Mouse (Mus musculus) megakaryocyte progenitor cell, adult 5-6 weeks (primary cell): ENCODE data around the gene Strada. TPM values are rescaled to one million over a fixed set of nuclear protein-coding genes. Genes with fewer than 3 reads are reported as not detected.
"Not testable (repeated sequence)": the region's sequence is repeated elsewhere in the genome, so short reads cannot be mapped to it uniquely, and the experiment has no call there.

Experiments used
- ATAC-seq: replicated peaks from 2 replicates; pipeline ENCODE4 v1.8.0; 2016; ENCODE audit warnings: mild to moderate bottlenecking, moderate TSS enrichment, inconsistent platforms; ENCODE audit not compliant: poor library complexity
- total RNA-seq, 2 experiments: library from RNA; stranded (forward) in 1 of 2; stranded (reverse) in 1 of 2; fragments of 157-497, 149-512 nt in 1 of 2; fragments of 200-1000 nt in 1 of 2; gene quantifications; 2 replicates each; pipeline versions ENCODE4 v1.2.3 to v1.2.4; 2015 to 2017

The Strada gene
- total RNA-seq, 2 experiments from 2014 or later, result 21.7 to 31.6 TPM

GRCm38 (mm10) chr11:106158081-106158929 lies 43.7 kb downstream of the Strada start:
- peak; percentile 45 for ATAC-seq

DNA sequence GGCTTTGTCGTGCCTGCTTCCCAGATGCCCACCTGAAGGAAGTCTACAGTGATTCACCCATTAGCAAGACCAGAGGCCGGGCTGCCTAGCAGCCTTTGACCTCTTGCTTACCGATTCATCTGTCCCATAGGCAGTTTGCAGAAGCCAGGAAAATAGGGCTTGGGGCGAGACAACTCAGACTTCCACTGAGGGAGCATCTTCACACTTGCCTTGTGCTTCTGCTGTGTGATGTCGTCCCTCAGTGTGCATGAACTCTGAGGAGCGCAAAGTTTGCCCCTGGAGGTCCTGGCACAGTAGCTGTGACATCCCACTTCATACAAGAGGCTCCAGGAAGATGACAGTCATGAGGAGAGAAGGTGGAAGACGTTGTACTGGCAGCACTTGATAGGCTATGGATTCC lies 44.8 kb downstream of the Strada start:
- ATAC-seq, result no peak

DNA sequence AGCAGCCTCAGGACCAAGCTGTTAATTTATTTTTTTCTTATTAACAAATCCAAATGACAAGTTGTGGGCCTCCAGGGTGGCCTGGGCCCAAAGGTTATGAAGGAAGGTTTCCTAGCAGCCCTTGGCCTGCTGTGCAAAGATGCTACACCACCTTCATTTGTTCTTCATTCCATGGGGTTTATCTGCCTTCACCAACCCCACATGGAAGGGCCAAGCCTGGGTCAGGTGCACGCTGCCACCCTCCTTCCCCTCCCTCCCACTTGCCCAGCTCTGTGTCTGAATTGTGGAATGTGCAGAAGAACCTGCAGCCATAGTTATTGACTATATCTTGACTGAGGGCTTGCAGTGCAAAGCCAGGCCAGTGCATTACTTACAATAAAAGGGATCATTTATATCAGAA lies 45.7 kb downstream of the Strada start:
- ATAC-seq, result no peak

GRCm38 (mm10) chr11:106155761-106156160 lies 46.2 kb downstream of the Strada start:
- no peak for ATAC-seq

DNA sequence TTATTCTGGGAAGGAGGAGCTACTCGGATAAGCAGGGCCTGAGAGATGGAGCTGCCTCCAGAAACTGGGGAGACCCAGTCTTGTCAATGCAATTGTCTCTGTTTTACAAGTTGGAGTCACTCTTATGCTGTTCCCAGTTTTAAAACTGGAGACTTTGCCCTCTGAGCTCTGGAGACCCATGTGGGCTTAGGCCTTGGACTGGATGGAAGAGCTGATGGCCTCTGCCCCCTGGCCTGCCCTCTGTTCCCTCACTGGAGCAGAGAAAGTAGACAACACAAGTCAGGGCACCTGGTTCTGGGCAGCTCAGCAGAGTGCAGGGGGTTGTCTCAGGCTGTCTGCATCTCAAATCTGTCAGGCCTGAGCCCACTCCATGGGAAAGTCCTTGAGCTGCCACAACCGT lies 47.2 kb downstream of the Strada start:
- ATAC-seq, result no peak

GRCm38 (mm10) chr11:106154091-106154490 lies 47.9 kb downstream of the Strada start:
- no peak for ATAC-seq

DNA sequence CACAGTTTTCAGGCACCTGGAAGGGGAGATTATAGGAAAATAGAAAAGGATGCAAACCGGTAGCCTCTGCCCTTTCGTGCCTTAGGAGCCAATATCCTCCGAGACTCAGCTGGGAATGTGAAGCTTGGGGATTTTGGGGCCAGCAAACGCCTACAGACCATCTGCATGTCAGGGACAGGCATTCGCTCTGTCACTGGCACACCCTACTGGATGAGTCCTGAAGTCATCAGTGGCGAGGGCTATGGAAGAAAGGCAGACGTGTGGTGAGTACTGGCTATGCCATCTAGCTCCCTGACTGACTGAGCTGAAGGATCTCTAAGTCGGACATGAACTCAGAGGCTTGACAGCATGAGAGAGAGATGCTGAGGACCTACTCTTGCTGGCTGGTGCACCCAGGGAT lies 49.8 kb downstream of the Strada start:
- ATAC-seq, result no peak

- ATAC-seq, result no peak
These were observed 50.7 kb downstream of the Strada start for GRCm38 (mm10) chr11:106151219-106151618.

DNA sequence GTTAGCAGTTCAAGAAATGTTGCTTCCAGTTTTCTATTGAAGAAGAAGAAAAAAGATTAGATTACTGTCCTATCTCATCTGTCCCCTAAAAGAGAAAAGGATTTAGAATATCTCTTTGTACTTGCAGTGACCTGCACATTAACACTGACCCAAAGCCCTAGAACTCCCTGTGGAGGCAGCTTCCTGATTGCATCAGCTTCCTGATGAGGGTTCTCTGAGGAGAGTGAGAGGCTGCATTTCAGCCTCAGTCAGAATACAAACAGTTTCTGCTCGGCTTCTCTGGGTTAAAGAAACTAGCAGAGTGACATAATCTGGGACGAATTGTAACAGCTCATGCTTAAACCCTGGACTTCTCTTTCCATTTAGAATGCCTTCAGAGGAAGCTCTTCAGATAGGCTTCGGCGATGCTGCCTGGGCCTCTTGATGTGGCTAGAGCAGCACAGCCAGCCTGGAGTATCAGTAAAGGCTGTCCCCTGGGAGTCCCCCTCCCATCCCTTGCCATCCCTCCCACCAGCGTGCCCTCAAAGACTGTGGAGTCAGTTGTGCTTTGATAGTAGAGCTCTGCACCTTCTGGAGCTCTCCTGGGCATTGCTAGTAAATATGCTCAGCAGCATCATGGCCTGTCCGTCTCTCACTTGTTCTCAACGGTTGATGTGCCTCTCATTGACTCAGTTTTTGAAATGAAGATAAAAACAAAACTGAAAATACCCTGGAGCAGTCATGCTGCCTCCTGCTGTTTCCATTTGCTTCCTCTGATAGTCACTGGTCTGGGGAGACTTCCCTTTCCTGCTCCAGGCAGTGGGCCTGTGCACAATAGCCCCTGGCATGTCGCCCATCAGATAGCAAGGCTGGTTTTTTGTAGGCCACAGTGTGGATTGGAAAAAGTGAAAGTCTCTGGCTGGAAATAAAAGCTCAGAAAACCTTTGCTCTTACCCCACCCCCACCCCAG lies 67.1 kb downstream of the Strada start:
- peak; percentile 90 for ATAC-seq

- ATAC-seq, result no peak
These were observed 69.5 kb downstream of the Strada start for GRCm38 (mm10) chr11:106132516-106132915.

GRCm38 (mm10) chr11:106129477-106129876 lies 72.5 kb downstream of the Strada start:
- ATAC-seq, result peak; percentile 91

- ATAC-seq, result not testable (repeated sequence)
These were observed 75.1 kb downstream of the Strada start for GRCm38 (mm10) chr11:106126727-106127373.

DNA sequence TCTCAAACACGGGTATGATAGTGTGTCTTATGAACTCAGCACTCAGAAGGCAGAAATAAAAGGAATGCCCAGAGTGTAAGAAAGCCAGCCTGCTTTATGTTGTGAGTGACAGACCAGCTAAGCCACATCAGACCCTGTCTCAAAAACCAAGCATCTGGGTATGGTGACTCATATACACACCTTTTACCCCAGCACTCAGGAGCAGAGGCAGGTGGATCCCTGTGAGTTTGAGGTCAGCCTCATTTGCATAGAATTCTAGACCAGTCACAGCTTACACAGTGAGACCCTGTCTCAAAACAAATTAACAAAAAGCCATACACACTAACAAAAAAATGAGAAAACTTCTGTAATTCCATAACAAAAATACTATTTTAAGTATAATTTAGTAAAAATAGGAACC lies 76.1 kb downstream of the Strada start:
- ATAC-seq, result no peak

GRCm38 (mm10) chr11:106124784-106125183 lies 77.2 kb downstream of the Strada start:
- ATAC-seq, result no peak

DNA sequence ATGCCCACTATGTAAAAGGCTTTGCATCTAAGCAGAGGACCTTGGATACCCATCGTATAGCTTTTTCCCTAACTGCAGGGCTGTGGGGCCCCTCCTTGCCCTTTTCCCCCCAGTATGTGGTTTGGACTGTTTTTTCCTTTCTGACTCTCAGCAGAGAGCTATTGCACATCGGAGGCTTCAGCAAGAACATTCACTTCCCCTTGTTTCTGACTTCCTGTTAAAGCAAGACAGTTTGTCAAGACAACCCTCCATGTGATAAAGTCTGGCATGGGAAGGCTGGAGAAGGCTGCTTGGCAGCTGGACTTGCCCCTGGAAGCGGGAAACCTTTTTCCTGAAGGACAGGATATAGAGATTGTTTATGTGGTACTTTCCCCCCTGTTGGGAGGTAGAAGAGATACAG lies 79.2 kb downstream of the Strada start:
- peak; percentile 98 for ATAC-seq

DNA sequence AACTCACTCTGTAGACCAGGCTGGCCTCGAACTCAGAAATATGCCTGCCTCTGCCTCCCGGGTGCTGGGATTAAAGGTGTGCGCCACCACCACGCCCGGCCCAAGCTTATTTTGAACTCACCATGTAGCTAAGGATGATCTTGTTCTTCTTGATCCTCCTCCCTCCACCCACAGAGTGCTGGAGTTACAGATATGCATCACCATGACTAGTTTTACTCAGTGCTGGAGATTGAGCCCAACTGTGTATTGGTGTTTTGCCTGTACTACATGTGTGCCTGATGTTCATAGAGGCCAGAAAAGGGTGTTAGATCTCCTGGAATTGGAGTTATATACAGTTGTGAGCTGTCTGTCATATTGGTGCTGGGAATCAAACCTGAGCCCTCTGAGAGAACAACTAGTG lies 79.7 kb downstream of the Strada start:
- 0 out of 2 replicates have a peak, but pooled peaks have one; percentile 21 for ATAC-seq

Other genes starting within 250 kb of the Strada start
- gene Cyb561, start 248.8 kb downstream of the Strada start, total RNA-seq (2015), result 0.52 and 0.90 TPM in 2 replicates
- 0.68 and 0.96 TPM in 2 replicates for gene Cyb561, start 248.8 kb downstream of the Strada start, total RNA-seq (2017)
- gene Ace, start 234.2 kb downstream of the Strada start, total RNA-seq (2015), result 0.15 and 0.59 TPM in 2 replicates
- gene Ace, start 234.2 kb downstream of the Strada start, total RNA-seq (2017), result 0.04 and 0.10 TPM in 2 replicates
- not detected in 2 replicates for gene Ace3, start 207.5 kb downstream of the Strada start, total RNA-seq (2015)
- not detected in 2 replicates for gene Ace3, start 207.5 kb downstream of the Strada start, total RNA-seq (2017)
- 0.15 and 0.20 TPM in 2 replicates for gene Kcnh6, start 194.0 kb downstream of the Strada start, total RNA-seq (2015)
- not detected in 2 replicates for gene Kcnh6, start 194.0 kb downstream of the Strada start, total RNA-seq (2017)
- gene Dcaf7, start 165.3 kb downstream of the Strada start, total RNA-seq (2015), result 46.2 and 48.8 TPM in 2 replicates
- 45.5 and 48.9 TPM in 2 replicates for gene Dcaf7, start 165.3 kb downstream of the Strada start, total RNA-seq (2017)
- gene Taco1, start 136.1 kb downstream of the Strada start, total RNA-seq (2015), result 5.6 and 6.3 TPM in 2 replicates
- gene Taco1, start 136.1 kb downstream of the Strada start, total RNA-seq (2017), result 11.0 and 17.9 TPM in 2 replicates
- 16.5 and 19.1 TPM in 2 replicates for gene Map3k3, start 117.6 kb downstream of the Strada start, total RNA-seq (2015)
- 23.8 and 31.4 TPM in 2 replicates for gene Map3k3, start 117.6 kb downstream of the Strada start, total RNA-seq (2017)
- 2.6 and 4.4 TPM in 2 replicates for gene Gm10840, start 41.3 kb downstream of the Strada start, total RNA-seq (2015)
- not detected in 2 replicates for gene Gm10840, start 41.3 kb downstream of the Strada start, total RNA-seq (2017)
- 169 and 172 TPM in 2 replicates for gene Limd2, start 41.3 kb downstream of the Strada start, total RNA-seq (2015)
- 37.4 and 40.8 TPM in 2 replicates for gene Limd2, start 41.3 kb downstream of the Strada start, total RNA-seq (2017)
- 41.7 and 51.3 TPM in 2 replicates for gene Ccdc47, start 14.2 kb upstream of the Strada start, total RNA-seq (2015)
- gene Ccdc47, start 14.2 kb upstream of the Strada start, total RNA-seq (2017), result 138 and 195 TPM in 2 replicates
- 39.8 and 47.9 TPM in 2 replicates for gene Ddx42, start 14.8 kb upstream of the Strada start, total RNA-seq (2015)
- 68.8 and 101 TPM in 2 replicates for gene Ddx42, start 14.8 kb upstream of the Strada start, total RNA-seq (2017)
- gene Ftsj3, start 53.9 kb upstream of the Strada start, total RNA-seq (2015), result 45.5 and 45.7 TPM in 2 replicates
- gene Ftsj3, start 53.9 kb upstream of the Strada start, total RNA-seq (2017), result 151 and 191 TPM in 2 replicates
- gene Psmc5, start 54.0 kb upstream of the Strada start, total RNA-seq (2015), result 52.0 and 54.1 TPM in 2 replicates
- 110 and 120 TPM in 2 replicates for gene Psmc5, start 54.0 kb upstream of the Strada start, total RNA-seq (2017)
- 62.9 and 63.5 TPM in 2 replicates for gene Smarcd2, start 70.8 kb upstream of the Strada start, total RNA-seq (2015)
- gene Smarcd2, start 70.8 kb upstream of the Strada start, total RNA-seq (2017), result 216 and 275 TPM in 2 replicates
- gene Tcam1, start 74.5 kb upstream of the Strada start, total RNA-seq (2015), result 2.2 and 2.3 TPM in 2 replicates
- 1.6 and 1.7 TPM in 2 replicates for gene Tcam1, start 74.5 kb upstream of the Strada start, total RNA-seq (2017)
- gene Gh, start 99.7 kb upstream of the Strada start, total RNA-seq (2015), result not detected in 2 replicates
- not detected in 2 replicates for gene Gh, start 99.7 kb upstream of the Strada start, total RNA-seq (2017)
- gene Cd79b, start 112.6 kb upstream of the Strada start, total RNA-seq (2015), result 47.2 and 51.9 TPM in 2 replicates
- gene Cd79b, start 112.6 kb upstream of the Strada start, total RNA-seq (2017), result 29.6 and 30.9 TPM in 2 replicates
- gene Scn4a, start 151.1 kb upstream of the Strada start, total RNA-seq (2015), result 0.12 TPM in 1 of 2 replicates, not detected in the other
- 0.03 TPM in 1 of 2 replicates, not detected in the other for gene Scn4a, start 151.1 kb upstream of the Strada start, total RNA-seq (2017)
- gene Prr29, start 163.3 kb upstream of the Strada start, total RNA-seq (2015), result not detected in 2 replicates
- not detected in 2 replicates for gene Prr29, start 163.3 kb upstream of the Strada start, total RNA-seq (2017)
- 59.9 and 60.3 TPM in 2 replicates for gene Icam2, start 185.9 kb upstream of the Strada start, total RNA-seq (2015)
- gene Icam2, start 185.9 kb upstream of the Strada start, total RNA-seq (2017), result 87.1 and 123 TPM in 2 replicates